In the genomic region with DNA sequence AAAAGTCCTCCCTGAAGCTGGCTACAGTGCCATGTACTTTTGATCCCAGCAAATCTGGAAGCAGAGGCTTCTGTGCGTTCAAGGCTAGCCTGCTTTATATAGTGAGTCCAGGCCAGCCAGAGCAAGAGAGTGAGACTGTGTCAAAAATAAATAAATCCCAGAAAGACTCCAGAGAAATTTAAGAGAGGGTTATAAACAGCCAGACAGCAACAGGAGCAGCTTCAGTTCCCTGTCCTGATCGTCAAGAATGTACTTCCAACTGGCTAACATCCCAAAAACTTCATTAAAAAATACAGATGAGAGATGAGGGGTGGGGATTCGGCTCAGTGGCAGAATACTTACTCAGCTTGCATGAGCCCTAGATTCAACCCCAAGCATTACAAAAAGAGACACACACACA, we compare ENCODE assay signal across 15 mouse cellular contexts. TPM values are rescaled to one million over a fixed set of nuclear protein-coding genes. Genes with fewer than 3 reads are reported as not detected.
DNase-seq lines count a peak whose midpoint lies in the region; ATAC-seq and TF ChIP-seq lines count a peak whose summit lies in the region.
"Had no signal": no experiment of that assay in that cellular context is flagged by ENCODE, and none has a peak within 500 bp of the region (broad histone marks: within the 10 kb centered on the region; RNA-seq: fewer than 3 reads in every experiment).

No protein-coding gene starts in this region.

- TF ChIP-seq POLR2A in myocyte (IDR thresholded peaks at IDR 0.05; ENCODE audit: insufficient read length, low read depth), result no peak

- 35% methylated on average over 3 of the region's 3 CpGs for WGBS in limb, embryonic 12.5 days
- WGBS in limb, embryonic 10.5 days, result 59% methylated on average over 3 of the region's 3 CpGs
- 17% methylated on average over 3 of the region's 3 CpGs for WGBS in embryonic facial prominence, embryonic 13.5 days

- H3K4me2 ChIP-seq in limb, embryonic 12.5 days, result no peak overlapping the region
- H3K4me2 ChIP-seq in embryonic facial prominence, embryonic 13.5 days, result no peak overlapping the region
- H3K4me2 ChIP-seq in myocyte (ENCODE audit: low read depth), result peak overlapping the region; percentile 82
- H3K4me2 ChIP-seq: forebrain, embryonic 12.5 days had no signal

- no peak for ATAC-seq in limb, embryonic 12.5 days (ENCODE audit: insufficient number of reproducible peaks, insufficient read depth, low FRiP score, low TSS enrichment, low read depth)
- no peak for ATAC-seq in embryonic facial prominence, embryonic 13.5 days (ENCODE audit: insufficient number of reproducible peaks, insufficient read depth, low FRiP score, low TSS enrichment, low read depth)

- peak overlapping the region; percentile 57; the same call in 1 of the 2 replicates for H3K27ac ChIP-seq in limb, embryonic 12.5 days
- no peak overlapping the region for H3K27ac ChIP-seq in limb, embryonic 10.5 days
- peak overlapping the region; percentile 75; the same call in 1 of the 2 replicates for H3K27ac ChIP-seq in embryonic facial prominence, embryonic 13.5 days
- H3K27ac ChIP-seq: forebrain, embryonic 12.5 days had no signal

- peaks cover 6% of the 10 kb centered on the region for H3K36me3 ChIP-seq in limb, embryonic 12.5 days
- H3K36me3 ChIP-seq in limb, embryonic 10.5 days, result peaks cover 9% of the 10 kb centered on the region
- H3K36me3 ChIP-seq in embryonic facial prominence, embryonic 13.5 days, result peaks cover 7% of the 10 kb centered on the region; the same call in 1 of the 2 replicates
- H3K36me3 ChIP-seq in myocyte (ENCODE audit: control insufficient read depth, insufficient read depth), result no peaks in the 10 kb centered on the region

- H3ac ChIP-seq in myocyte (ENCODE audit: control insufficient read depth, insufficient read length), result no peak overlapping the region

- no peaks in the 10 kb centered on the region for H3K9me3 ChIP-seq in limb, embryonic 12.5 days
- H3K9me3 ChIP-seq in limb, embryonic 10.5 days (replicated peaks), result no peaks in the 10 kb centered on the region
- no peaks in the 10 kb centered on the region for H3K9me3 ChIP-seq in embryonic facial prominence, embryonic 13.5 days
- H3K9me3 ChIP-seq: forebrain, embryonic 12.5 days had no signal

- H3K27me3 ChIP-seq in limb, embryonic 12.5 days, result no peaks in the 10 kb centered on the region
- no peaks in the 10 kb centered on the region for H3K27me3 ChIP-seq in limb, embryonic 10.5 days (ENCODE audit: low read depth, poor library complexity, severe bottlenecking)
- no peaks in the 10 kb centered on the region for H3K27me3 ChIP-seq in embryonic facial prominence, embryonic 13.5 days
- H3K27me3 ChIP-seq in myocyte (ENCODE audit: control insufficient read depth, insufficient read depth, insufficient read length), result no peaks in the 10 kb centered on the region
- H3K27me3 ChIP-seq: forebrain, embryonic 12.5 days had no signal

- H3K79me2 ChIP-seq in myocyte (ENCODE audit: control insufficient read depth, insufficient read depth), result peaks cover 45% of the 10 kb centered on the region

- intact Hi-C loops in heart, postnatal 14 days (cut with DNase I), result no loop called here

- H3K4me3 ChIP-seq in limb, embryonic 12.5 days (replicated peaks), result no peak overlapping the region
- no peak overlapping the region for H3K4me3 ChIP-seq in limb, embryonic 10.5 days
- H3K4me3 ChIP-seq in embryonic facial prominence, embryonic 13.5 days, result no peak overlapping the region
- H3K4me3 ChIP-seq in myocyte, result no peak overlapping the region
- H3K4me3 ChIP-seq: forebrain, embryonic 12.5 days had no signal

- H3K4me1 ChIP-seq in limb, embryonic 12.5 days (replicated peaks), result peaks cover 23% of the 10 kb centered on the region
- H3K4me1 ChIP-seq in limb, embryonic 10.5 days, result peaks cover 14% of the 10 kb centered on the region
- H3K4me1 ChIP-seq in embryonic facial prominence, embryonic 13.5 days, result peaks cover 16% of the 10 kb centered on the region

- DNase-seq in heart, adult 11 months, result peak; percentile 64
- DNase-seq in heart, postnatal 14 days, result no peak
- DNase-seq in limb, embryonic 10.5 days (ENCODE audit: low spot score), result no peak
- DNase-seq in urinary bladder, postnatal 4 days (ENCODE audit: low spot score in 2 of 2), result no peak
- no peak for DNase-seq in right cerebral cortex, postnatal 25 days
- DNase-seq: cerebellum, adult 18-20 months; kidney, adult 18-20 months; liver; midbrain, embryonic 14.5 days; right cerebral cortex, adult 18-20 months; thymus, postnatal 25 days had no signal

- no peak overlapping the region for H3K9ac ChIP-seq in limb, embryonic 12.5 days (replicated peaks)
- no peak overlapping the region for H3K9ac ChIP-seq in embryonic facial prominence, embryonic 13.5 days
- H3K9ac ChIP-seq: forebrain, embryonic 12.5 days had no signal

TF ChIP-seq in myocyte, 11 proteins besides CTCF, POLR2A, EP300 and RAD21:
- TF ChIP-seq POLR2AphosphoS2 (IDR thresholded peaks at IDR 0.05; ENCODE audit: insufficient read length, low read depth) (no peak), MYOG (IDR thresholded peaks at IDR 0.05; ENCODE audit: control insufficient read depth in 1 of 3, insufficient read depth in 1 of 3, insufficient read length in 2 of 3, low read depth in 2 of 3) (no peak), MAX (IDR thresholded peaks at IDR 0.05; ENCODE audit: low read depth) (no peak), E2F4 (IDR thresholded peaks at IDR 0.05; ENCODE audit: insufficient read depth) (no peak)
TF ChIP-seq in myocyte: peak in this region for 0.

RNA-seq across cellular contexts. Expression of a gene that starts 17.4 kb away (rescaled TPM):
- 10 to 100 TPM; 24.4 to 28.6 TPM for total RNA-seq in heart, postnatal 14 days (2021)
- 58.7 and 64.1 TPM in 2 replicates for polyA plus RNA-seq in limb, embryonic 12.5 days (2016; fragmentation: Nextera tagmentation; extraction: Ambion mirVana)
- 45.5 and 46.2 TPM in 2 replicates for polyA plus RNA-seq in limb, embryonic 10.5 days (2016; fragmentation: Nextera tagmentation; extraction: Ambion mirVana)
- polyA plus RNA-seq in embryonic facial prominence, embryonic 13.5 days (2015; fragmentation: Nextera tagmentation; extraction: Ambion mirVana), result 53.5 and 60.0 TPM in 2 replicates
- 17.4 TPM for polyA plus RNA-seq in myocyte (2012; fragmentation: generic; extraction: Trizol)
